Mouse (Mus musculus): ENCODE results near the gene Rarg.
"Not testable (repeated sequence)": the region's sequence is repeated elsewhere in the genome, so short reads cannot be mapped to it uniquely, and the experiment has no call there.

Gene Rarg

GRCm38 (mm10) chr15:102235371-102236027, 21.8 kb downstream of the Rarg start:
- peak; percentile 53 for DNase-seq

- DNase-seq = no peak
Measured at GRCm38 (mm10) chr15:102233896-102234295, 23.4 kb downstream of the Rarg start.

DNA sequence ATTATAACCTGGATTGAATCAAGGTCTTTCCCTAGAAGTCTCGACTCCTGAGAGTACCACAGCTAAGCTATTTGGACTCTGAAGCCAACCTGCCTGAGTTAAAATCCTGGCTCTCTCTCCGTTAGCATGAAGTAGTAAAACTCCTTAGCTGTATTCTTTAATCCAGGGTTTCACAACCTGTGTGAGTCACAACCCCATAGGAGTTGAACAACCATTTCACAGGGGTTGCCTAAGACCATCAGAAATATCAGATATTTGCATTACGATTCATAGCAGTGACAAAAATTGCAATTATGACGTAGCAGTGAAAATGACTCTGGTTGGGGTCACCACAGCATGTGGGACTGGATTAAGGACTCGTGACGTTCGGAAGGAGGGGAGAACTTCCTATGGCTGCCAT, 24.6 kb downstream of the Rarg start:
- DNase-seq = no peak

- DNase-seq = no peak
Measured at GRCm38 (mm10) chr15:102231748-102232147, 25.6 kb downstream of the Rarg start, which contains the start of gene Itgb7. Gene Itgb7 (minus strand): TSS chr15:102231944.

- no peak for DNase-seq
Measured at GRCm38 (mm10) chr15:102230408-102231321, 26.7 kb downstream of the Rarg start.

DNA sequence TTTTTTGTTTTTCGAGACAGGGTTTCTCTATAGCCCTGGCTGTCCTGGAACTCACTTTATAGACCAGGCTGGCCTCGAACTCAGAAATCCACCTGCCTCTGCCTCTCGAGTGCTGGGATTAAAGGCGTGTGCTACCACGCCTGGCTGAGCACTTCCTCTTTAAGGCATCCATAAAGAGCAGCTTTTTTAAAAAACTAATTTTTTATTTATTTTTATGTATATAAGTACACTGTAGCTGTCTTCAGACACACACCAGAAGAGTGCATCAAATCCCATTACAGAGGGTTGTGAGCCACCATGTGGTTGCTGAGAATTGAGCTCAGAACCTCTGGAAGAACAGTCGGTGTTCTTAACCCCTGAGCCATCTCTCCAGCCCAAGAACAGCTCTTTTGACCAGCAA, 31.7 kb downstream of the Rarg start:
- DNase-seq = not testable (repeated sequence)

- DNase-seq = no peak
Measured at GRCm38 (mm10) chr15:102224992-102225617, 32.2 kb downstream of the Rarg start.

- peak; percentile 79 for DNase-seq
Measured at GRCm38 (mm10) chr15:102224186-102224991, 32.9 kb downstream of the Rarg start.

DNA sequence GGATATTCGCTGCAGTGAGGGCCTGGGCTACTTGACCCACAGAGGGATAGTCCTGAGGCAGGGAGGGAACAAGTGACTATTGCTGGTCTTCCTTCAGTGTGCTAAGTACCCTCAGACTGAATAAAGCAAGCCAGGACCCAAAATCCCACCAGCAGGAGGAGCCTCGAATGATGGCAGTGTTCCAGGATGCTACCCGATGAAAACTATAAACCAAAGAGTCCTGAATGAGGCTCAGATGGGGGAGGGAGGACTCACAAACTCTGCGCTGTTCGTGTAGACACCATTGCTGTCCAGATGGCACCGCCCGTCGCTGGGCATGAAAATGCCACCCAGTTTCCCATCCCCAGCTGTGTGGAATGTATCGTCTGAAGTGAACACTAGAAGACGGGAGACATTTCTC, 34.9 kb downstream of the Rarg start:
- DNase-seq = no peak

GRCm38 (mm10) chr15:102217325-102217724, 40.0 kb downstream of the Rarg start:
- DNase-seq = no peak

DNA sequence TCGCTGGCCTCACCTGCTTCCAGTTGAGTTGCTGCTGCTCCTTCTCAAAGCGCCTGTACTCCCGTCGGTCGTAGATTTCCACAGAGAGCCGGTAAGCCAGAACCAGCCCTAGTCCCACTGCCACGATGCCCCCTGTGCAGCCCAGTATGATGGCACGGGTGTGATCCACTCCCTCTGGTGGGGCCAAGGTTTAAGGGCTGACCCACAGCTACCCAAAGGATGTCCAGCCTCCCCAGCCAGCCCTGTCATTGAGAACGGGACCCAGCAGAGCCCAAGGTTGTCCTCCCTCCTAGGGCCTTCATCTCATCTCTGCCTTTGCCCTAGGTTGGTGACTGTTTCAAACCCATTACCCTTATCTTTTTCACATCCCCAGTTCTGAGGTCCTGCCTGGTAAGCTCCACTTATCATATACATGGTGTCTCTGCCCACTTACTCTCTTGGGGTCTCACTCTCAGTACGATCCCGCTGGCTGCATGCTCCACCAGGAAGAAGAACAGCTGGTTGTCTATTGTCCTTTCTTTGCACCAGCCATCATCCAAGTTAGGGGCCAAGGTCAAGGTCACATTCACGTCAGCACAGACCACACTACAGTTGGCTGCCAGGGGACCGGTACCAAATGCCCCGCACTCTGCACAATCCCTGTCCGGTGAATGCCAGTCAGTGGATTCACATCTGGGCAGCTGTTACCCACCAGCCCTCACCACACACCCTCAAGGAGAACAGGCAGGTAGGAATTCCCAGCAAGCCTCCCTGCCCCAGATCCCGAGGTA, 40.7 kb downstream of the Rarg start:
- no peak for DNase-seq

DNA sequence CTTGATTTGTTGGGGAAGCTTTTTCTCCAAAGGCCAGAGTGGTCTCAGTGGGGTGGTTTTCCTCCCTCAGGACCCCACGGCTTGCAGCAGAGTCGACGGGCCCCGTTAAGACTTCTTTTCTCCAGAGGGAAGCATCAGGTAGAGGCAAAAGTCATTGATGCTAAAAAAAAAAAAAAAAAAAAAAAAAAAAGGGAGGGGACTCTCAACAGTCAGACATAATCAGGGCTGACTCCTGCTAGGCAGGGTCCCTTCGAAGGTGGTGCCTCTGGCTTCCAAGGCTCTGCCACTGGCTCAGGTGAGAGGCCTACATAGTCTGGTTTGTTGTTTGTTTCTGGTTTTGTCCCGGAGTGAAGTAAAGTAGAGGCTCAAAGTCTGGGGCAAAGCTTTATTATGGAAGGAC, 41.7 kb downstream of the Rarg start:
- no peak for DNase-seq

GRCm38 (mm10) chr15:102214132-102214531, 43.2 kb downstream of the Rarg start:
- no peak for DNase-seq

DNA sequence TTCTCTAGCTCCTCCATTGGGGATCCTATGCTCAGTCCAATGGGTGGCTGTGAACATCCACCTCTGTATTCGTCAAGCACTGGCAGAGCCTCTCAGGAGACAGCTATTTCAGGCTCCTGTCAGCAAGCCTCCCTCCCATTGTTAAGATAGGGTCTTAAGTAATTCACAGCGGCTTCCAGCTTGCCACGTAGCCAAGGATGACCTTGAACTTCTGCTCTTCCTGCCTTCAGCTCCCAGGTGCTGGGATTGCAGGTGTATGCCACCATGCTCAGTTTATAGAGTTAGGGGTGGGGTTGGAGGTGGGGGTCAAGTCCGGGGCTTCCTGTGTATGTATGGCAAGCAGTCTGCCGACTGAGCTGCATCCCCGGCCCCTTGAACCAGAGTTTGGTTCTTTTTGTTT, 45.4 kb downstream of the Rarg start:
- DNase-seq = no peak

DNA sequence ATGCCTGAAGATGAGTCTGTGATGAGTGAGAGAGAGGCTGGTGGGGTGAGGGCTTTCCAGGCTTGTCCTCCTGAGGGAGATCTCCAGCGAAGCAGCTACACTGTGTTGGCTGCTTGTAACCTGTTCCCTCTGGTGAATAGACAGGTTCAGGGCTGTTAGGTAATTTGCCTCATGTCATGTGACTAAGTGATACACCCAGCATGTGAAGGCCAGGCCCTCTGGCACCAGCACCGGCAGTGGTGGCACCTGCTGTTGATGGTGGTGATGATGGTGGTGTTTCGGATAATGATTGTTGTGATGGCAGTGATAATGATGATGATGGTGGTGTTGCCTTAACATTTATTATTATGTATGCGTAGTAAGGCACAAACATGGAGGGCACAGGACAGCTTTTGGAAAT, 46.5 kb downstream of the Rarg start:
- no peak for DNase-seq

DNA sequence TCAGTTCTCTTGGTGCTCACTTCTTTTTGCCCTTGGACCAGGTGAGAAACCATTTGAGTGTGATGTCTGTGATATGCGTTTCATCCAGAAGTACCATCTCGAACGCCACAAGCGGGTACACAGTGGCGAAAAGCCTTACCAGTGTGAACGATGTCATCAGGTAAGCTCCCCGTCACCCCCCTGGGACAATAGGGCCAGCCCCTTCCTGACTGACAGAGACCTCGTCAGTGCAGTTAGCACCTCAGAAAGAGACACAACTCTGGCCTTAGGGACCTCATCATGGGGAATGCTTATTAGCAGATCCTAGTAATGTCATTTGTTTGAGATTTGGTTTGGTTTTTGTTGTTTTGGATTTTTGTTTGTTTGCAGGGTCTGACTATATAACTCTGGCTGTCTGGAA, 48.2 kb downstream of the Rarg start:
- DNase-seq = no peak

DNA sequence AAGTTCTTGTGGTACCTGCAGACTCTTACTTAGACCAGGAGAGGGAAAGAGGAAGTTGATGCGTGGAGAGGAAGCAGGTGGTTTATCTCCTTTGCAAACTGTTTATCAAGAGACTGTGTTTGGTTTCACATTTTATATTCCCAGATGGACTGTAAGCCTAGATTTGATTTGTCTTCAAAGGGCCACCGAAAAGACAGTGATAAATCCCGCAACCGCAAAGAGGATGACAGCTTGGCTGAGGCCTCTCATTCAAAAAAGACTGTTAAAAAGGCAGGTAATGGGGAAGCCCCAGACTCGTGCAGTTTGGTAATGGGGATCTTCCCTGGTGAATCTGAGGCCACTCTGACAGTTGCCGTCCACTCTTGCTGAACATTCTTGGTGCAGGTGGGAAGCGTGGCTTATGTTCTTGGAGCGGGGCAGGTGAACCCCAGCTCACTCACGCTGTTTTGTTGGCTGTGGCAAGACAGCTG, 49.2 kb downstream of the Rarg start:
- DNase-seq = no peak

- peak; percentile 64 for DNase-seq
Measured at GRCm38 (mm10) chr15:102207351-102207750, 50.0 kb downstream of the Rarg start.

- DNase-seq = peak; percentile 41
Measured at GRCm38 (mm10) chr15:102205779-102206178, 51.5 kb downstream of the Rarg start.

DNA sequence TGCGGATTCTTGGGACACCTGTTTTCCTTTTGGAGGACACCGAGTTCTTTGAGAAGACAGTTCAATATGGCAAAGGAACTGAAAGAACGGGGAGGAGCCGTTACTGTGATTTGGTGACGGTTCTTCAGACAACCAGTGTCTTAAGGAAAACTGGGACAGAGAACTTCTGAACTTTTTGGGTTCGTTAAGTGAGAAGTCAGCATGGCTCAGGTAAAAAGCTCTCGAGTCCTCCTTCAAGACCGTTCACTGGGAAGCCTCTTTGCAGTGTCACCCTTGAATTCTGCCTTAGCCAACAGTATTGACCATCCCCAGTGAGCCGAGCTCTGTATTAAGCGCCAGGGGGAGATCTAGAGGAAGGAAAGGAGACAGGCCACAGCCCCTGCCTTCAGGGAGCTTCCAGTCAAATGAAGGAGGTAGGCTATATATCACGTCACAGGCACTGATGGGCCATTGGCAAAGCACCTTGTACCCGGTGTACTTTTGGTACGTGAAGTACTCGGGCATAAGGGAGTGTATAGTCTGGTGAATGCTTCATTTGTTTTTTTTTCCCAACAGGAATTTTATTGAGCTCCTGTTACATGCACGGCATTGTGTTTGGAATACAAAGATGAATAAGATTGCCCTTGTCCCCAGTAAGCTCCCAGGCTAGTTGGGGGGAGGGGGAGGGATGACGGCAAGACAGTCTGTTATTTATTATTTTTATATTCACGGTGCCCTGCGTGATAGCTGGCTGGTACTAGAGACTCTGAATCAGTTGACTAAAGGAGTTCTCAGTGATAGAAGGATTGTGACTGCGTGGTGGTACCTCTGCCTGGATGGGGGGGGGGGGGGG, 52.4 kb downstream of the Rarg start, which contains the start of gene Csad:
Gene Csad, minus strand, starts transcription at position 51 of the 832 bp plus-strand sequence.
- DNase-seq = no peak

All from kidney, adult 9 months (tissue).